Mouse (Mus musculus): ENCODE data around the gene Hunk. TPM values are rescaled to one million over a fixed set of nuclear protein-coding genes. Genes with fewer than 3 reads are reported as not detected.

Hunk gene
- polyA plus RNA-seq, 1 experiment = 0.37 TPM

GRCm38 (mm10) chr16:90456495-90457125 is 70.8 kb downstream of the Hunk start:
- no peak overlapping the region for H3K4me2 ChIP-seq (ENCODE audit: low read depth)
- H3K36me3 ChIP-seq (ENCODE audit: control insufficient read depth, insufficient read depth) = no peaks in the 10 kb centered on the region
- no peaks in the 10 kb centered on the region for H3K27me3 ChIP-seq (ENCODE audit: control insufficient read depth, insufficient read depth, insufficient read length)
- no peak overlapping the region for H3ac ChIP-seq (ENCODE audit: control insufficient read depth, insufficient read length)
- no peaks in the 10 kb centered on the region for H3K79me2 ChIP-seq (ENCODE audit: control insufficient read depth, insufficient read depth)
- H3K4me3 ChIP-seq = no peak overlapping the region
- TF ChIP-seq POLR2AphosphoS2 (IDR thresholded peaks at IDR 0.05; ENCODE audit: insufficient read length, low read depth) = no peak
- TF ChIP-seq MYOD1 (IDR thresholded peaks at IDR 0.05; ENCODE audit: control insufficient read depth in 1 of 3, insufficient read length in 2 of 3, low read depth in 2 of 3) = no peak

GRCm38 (mm10) chr16:90458899-90459610 is 73.2 kb downstream of the Hunk start:
- Histone ChIP-seq H3K4me3 (no peak overlapping the region), H3ac (ENCODE audit: control insufficient read depth, insufficient read length) (no peak overlapping the region), H3K27me3 (ENCODE audit: control insufficient read depth, insufficient read depth, insufficient read length) (no peaks in the 10 kb centered on the region), H3K4me2 (ENCODE audit: low read depth) (no peak overlapping the region), H3K79me2 (ENCODE audit: control insufficient read depth, insufficient read depth) (no peaks in the 10 kb centered on the region), H3K36me3 (ENCODE audit: control insufficient read depth, insufficient read depth) (no peaks in the 10 kb centered on the region)
- TF ChIP-seq REST (IDR thresholded peaks at IDR 0.05; ENCODE audit: insufficient read depth, insufficient read length) (no peak), POLR2AphosphoS2 (IDR thresholded peaks at IDR 0.05; ENCODE audit: insufficient read length, low read depth) (no peak), USF1 (IDR thresholded peaks at IDR 0.05; ENCODE audit: low read depth) (no peak), SRF (IDR thresholded peaks at IDR 0.05; ENCODE audit: control insufficient read depth, insufficient read length, low read depth) (no peak), CEBPB (IDR thresholded peaks at IDR 0.05; ENCODE audit: insufficient read depth, poor library complexity, severe bottlenecking) (no peak), POLR2A (IDR thresholded peaks at IDR 0.05; ENCODE audit: insufficient read length, low read depth) (no peak), MYOG (IDR thresholded peaks at IDR 0.05; ENCODE audit: control insufficient read depth in 1 of 3, insufficient read depth in 1 of 3, insufficient read length in 2 of 3, low read depth in 2 of 3) (no peak), MAX (IDR thresholded peaks at IDR 0.05; ENCODE audit: low read depth) (no peak), TCF3 (IDR thresholded peaks at IDR 0.05; ENCODE audit: insufficient read length, low read depth) (no peak), E2F4 (IDR thresholded peaks at IDR 0.05; ENCODE audit: insufficient read depth) (no peak)

- TF ChIP-seq TCF3 (IDR thresholded peaks at IDR 0.05; ENCODE audit: insufficient read length, low read depth) (no peak), MYOD1 (IDR thresholded peaks at IDR 0.05; ENCODE audit: control insufficient read depth in 1 of 3, insufficient read length in 2 of 3, low read depth in 2 of 3) (no peak), USF1 (IDR thresholded peaks at IDR 0.05; ENCODE audit: low read depth) (no peak), E2F4 (IDR thresholded peaks at IDR 0.05; ENCODE audit: insufficient read depth) (no peak), TCF12 (IDR thresholded peaks at IDR 0.05; ENCODE audit: insufficient read depth, poor library complexity, severe bottlenecking) (no peak), MYOG (IDR thresholded peaks at IDR 0.05; ENCODE audit: control insufficient read depth in 1 of 3, insufficient read depth in 1 of 3, insufficient read length in 2 of 3, low read depth in 2 of 3) (no peak), REST (IDR thresholded peaks at IDR 0.05; ENCODE audit: insufficient read depth, insufficient read length) (no peak), SRF (IDR thresholded peaks at IDR 0.05; ENCODE audit: control insufficient read depth, insufficient read length, low read depth) (no peak), POLR2AphosphoS2 (IDR thresholded peaks at IDR 0.05; ENCODE audit: insufficient read length, low read depth) (no peak), CEBPB (IDR thresholded peaks at IDR 0.05; ENCODE audit: insufficient read depth, poor library complexity, severe bottlenecking) (no peak), POLR2A (IDR thresholded peaks at IDR 0.05; ENCODE audit: insufficient read length, low read depth) (no peak), MAX (IDR thresholded peaks at IDR 0.05; ENCODE audit: low read depth) (no peak)
- H3K4me2 ChIP-seq (ENCODE audit: low read depth) = no peak overlapping the region
- H3K4me3 ChIP-seq = no peak overlapping the region
- H3K79me2 ChIP-seq (ENCODE audit: control insufficient read depth, insufficient read depth) = no peaks in the 10 kb centered on the region
- H3K36me3 ChIP-seq (ENCODE audit: control insufficient read depth, insufficient read depth) = no peaks in the 10 kb centered on the region
- H3K27me3 ChIP-seq (ENCODE audit: control insufficient read depth, insufficient read depth, insufficient read length) = no peaks in the 10 kb centered on the region
- H3ac ChIP-seq (ENCODE audit: control insufficient read depth, insufficient read length) = no peak overlapping the region
Measured at GRCm38 (mm10) chr16:90461304-90461905, 75.6 kb downstream of the Hunk start.

GRCm38 (mm10) chr16:90462728-90463275 is 77.0 kb downstream of the Hunk start:
- no peaks in the 10 kb centered on the region for H3K79me2 ChIP-seq (ENCODE audit: control insufficient read depth, insufficient read depth)
- no peaks in the 10 kb centered on the region for H3K36me3 ChIP-seq (ENCODE audit: control insufficient read depth, insufficient read depth)
- H3ac ChIP-seq (ENCODE audit: control insufficient read depth, insufficient read length) = no peak overlapping the region
- no peaks in the 10 kb centered on the region for H3K27me3 ChIP-seq (ENCODE audit: control insufficient read depth, insufficient read depth, insufficient read length)
- H3K4me3 ChIP-seq = no peak overlapping the region
- TF ChIP-seq TCF3 (IDR thresholded peaks at IDR 0.05; ENCODE audit: insufficient read length, low read depth) = no peak
- TF ChIP-seq POLR2A (IDR thresholded peaks at IDR 0.05; ENCODE audit: insufficient read length, low read depth) = no peak
- TF ChIP-seq REST (IDR thresholded peaks at IDR 0.05; ENCODE audit: insufficient read depth, insufficient read length) = no peak
- no peak for TF ChIP-seq TCF12 (IDR thresholded peaks at IDR 0.05; ENCODE audit: insufficient read depth, poor library complexity, severe bottlenecking)
- TF ChIP-seq POLR2AphosphoS2 (IDR thresholded peaks at IDR 0.05; ENCODE audit: insufficient read length, low read depth) = no peak
- TF ChIP-seq USF1 (IDR thresholded peaks at IDR 0.05; ENCODE audit: low read depth) = no peak
- TF ChIP-seq MYOG (IDR thresholded peaks at IDR 0.05; ENCODE audit: control insufficient read depth in 1 of 3, insufficient read depth in 1 of 3, insufficient read length in 2 of 3, low read depth in 2 of 3) = no peak
- no peak for TF ChIP-seq E2F4 (IDR thresholded peaks at IDR 0.05; ENCODE audit: insufficient read depth)
- TF ChIP-seq SRF (IDR thresholded peaks at IDR 0.05; ENCODE audit: control insufficient read depth, insufficient read length, low read depth) = no peak
- no peak overlapping the region for H3K4me2 ChIP-seq (ENCODE audit: low read depth)
